Mouse (Mus musculus) monocyte, adult 5-6 weeks (primary cell): ENCODE results near the gene Grin2b. TPM values are rescaled to one million over a fixed set of nuclear protein-coding genes. Genes with fewer than 3 reads are reported as not detected.

Source experiments
- ATAC-seq: fragments of 153-309, 156-312 bp; replicated peaks from 2 replicates; pipeline ENCODE4 v1.8.0; 2017; ENCODE audit warnings: mild to moderate bottlenecking; ENCODE audit not compliant: low TSS enrichment, insufficient number of reproducible peaks, severe bottlenecking, poor library complexity, low FRiP score
- total RNA-seq: library from RNA; stranded (forward); fragments of 200-1000, 200-491, 200-594 nt; gene quantifications from 3 replicates; pipeline ENCODE4 v1.2.3, GENCODE M21; 2017

Gene Grin2b
- total RNA-seq, 1 experiment from 2014 or later = 0.10 TPM

DNA sequence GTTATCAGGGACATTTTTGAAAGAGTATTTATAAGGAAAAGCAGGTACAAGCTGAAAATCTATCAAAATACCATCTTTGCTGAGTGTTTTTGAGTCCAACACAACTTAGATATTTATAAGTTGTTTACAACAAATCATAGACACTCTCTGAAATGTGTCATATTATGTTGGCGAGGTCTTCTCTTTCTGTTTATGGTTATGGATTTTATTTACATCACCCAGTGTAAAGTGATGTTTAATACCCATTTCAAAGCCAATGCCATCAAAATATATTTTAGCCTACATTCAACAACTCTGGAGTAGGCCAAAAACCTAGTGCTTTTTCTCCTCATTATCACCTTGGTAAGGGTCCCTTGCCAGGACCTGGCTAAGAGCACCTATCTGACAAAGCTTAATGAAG lies 154.3 kb downstream of the Grin2b start:
- ATAC-seq = no peak

DNA sequence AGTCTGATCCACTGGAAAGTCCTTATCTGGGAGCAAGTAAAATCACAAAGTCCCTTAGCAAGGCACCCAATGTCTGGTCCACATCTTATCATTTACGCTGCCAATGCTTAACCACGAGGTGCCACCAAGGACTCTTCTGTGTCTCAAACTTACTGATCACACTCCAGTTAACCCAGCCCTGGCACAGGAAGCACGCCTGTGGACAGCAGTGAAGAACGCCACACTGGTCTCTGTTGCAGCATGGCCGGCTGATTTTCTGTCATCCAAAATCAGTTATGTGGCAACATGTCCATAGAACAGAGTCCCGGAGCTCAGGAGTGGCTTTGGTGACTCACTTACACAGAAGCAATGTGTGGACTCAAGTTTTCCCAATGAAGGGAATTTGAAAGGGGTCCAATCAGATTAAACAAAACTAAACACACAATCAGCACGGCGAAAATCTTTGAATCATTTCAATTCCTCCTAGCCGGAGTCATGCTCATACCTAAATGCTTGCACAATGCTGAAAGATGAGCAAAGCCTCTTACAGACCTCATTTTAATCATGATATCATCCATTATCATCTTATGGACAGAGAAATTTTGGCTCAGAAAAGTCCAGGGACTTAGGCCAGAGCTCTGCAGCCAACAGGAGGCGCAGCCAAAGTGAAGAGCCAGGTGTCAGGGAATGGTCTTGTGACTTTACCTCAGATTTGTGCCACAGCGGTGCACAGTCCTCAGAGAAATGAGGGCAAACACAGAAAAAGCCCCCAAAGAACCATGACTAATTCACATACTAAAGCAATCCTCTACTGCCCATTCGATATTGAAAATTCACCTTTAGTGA lies 159.5 kb downstream of the Grin2b start:
- no peak for ATAC-seq

DNA sequence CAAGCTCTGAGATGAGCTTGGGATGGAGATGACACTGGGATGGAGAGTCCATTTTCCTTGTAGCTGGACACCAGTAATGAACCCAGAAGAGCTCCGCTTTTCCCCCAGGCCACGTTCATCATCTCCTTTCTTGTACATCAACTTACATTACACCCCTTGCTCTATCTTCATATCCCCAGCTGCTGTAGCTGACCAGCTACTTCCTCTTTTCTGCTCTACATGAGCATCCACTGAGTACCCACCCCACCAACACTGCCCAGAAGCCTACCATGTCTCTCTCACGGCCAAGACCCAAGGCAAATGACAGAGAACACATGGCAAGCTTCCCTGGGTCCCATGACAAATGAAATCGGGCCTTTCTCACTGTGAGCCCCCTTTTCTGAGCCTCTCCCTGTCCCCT lies 161.8 kb downstream of the Grin2b start:
- no peak for ATAC-seq

DNA sequence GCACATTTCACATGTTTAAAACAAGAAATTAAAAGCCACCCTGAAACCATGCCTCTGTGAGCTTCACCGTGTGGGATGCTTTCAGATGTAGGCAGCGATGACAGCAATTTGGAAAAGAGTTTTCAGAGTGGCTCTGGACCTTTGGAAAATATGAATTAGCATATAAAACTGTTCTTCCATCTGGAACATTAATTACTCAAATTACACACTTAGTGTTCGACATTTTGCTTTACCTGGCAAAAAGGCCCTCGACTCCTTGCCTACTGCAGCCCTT lies 162.3 kb downstream of the Grin2b start:
- no peak for ATAC-seq

DNA sequence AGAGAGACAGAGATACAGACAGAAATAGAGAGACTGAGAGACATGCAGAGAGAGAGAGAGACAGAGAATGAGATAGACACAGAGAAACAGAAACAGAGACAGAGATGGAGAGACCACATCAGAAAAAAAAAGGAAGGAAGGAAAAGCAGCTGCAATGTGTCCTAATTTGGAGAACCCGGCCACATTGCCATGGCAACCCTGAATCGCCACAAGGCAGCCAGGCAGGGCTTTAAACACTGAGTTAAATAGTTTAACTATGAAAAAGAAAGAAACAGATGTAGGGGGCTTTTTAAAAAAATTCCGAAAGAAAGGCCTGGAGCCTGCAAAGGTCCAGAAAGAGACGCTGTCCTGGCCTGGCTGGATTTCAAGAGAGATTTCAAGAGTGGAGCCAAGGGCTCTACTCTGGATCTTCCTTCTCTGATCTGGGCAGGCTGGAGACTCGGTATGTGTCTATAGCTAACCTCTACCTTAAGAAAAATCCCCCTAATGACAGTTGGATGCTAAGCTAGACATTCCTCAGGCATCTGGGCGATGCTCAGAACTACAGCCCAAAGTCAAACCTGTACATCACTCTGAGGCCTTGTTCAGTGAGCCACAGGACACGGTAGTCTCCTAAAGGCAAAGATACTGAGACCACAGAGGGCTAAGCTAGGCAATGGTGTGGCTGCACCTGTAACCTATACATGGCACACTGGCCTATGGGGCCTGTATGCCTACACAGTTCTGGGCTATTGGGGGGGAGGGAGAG lies 162.8 kb downstream of the Grin2b start:
- no peak for ATAC-seq

DNA sequence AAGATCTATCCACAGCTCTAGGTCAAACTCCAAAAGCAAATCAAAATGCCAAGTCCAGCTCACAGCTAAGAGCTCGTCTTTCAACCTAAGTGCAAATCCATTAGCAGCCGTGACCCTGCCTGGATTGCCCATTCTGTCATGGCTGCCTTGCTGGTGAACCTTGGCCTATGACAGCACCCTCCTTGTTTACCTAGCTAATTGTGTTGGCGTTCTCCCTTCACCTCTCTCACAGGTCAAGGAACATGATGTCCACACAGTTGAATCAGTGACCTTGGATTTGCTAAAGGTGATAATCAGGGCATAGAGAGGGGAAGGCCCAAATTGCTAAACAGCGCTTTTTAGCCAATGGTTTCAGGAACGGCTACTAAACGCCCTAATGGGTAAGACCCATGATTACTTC lies 165.2 kb downstream of the Grin2b start:
- no peak for ATAC-seq

DNA sequence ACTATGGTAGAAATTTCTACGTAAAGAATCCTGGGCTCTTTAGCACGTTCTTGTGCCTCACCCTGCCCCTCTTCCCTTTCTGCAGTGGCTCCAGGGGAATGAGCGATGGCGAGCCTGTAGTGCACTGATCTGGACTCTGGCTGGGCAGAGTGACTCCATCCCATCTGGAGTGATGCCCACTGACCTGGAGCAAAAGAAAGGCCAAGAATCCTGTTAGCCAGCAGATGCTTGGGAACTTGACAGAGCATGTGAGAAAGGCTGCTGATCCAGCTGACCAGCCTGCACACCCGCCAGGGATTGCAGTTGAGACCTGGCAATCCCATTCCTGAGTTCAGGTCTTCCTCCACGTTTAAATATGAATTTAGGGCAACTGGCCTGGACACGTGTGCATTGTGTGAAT lies 178.6 kb downstream of the Grin2b start:
- ATAC-seq = no peak

DNA sequence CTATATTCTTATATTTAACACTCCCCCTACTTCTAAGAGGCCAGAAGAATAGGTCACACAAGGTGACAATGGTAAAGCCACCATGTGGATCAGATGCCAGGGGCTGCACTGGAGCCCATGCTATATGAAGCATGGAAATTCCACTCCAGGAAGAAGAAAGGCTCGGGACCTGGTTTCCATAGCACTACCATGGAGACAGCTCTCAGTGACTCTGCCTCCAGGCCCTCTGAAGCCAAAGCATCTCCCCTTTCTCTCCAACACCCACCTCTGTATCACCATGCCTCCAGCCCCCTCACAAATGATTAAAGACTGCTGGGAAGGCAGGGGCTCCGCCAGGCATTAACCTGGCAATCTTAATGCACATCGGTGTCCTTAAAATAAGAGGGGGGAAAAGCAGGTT lies 179.4 kb downstream of the Grin2b start:
- ATAC-seq = no peak

DNA sequence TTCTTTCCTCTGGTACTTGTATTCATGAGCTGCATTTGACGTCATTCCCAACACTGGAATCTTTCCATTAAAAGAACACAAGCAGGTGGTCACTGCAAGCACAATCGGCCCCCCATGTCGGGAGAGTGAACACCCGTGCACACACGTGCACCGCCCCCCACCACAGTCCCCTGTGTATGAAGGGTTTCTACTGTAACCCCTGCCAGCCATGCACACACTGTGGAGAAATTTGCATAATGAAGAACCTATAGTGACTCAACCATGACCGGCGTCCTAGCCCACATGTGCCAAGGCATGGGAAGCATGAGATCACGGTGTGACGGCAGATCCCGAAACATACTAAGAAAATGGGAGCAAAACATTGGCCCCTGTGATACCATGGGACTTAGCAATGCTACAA lies 179.9 kb downstream of the Grin2b start:
- ATAC-seq = no peak

DNA sequence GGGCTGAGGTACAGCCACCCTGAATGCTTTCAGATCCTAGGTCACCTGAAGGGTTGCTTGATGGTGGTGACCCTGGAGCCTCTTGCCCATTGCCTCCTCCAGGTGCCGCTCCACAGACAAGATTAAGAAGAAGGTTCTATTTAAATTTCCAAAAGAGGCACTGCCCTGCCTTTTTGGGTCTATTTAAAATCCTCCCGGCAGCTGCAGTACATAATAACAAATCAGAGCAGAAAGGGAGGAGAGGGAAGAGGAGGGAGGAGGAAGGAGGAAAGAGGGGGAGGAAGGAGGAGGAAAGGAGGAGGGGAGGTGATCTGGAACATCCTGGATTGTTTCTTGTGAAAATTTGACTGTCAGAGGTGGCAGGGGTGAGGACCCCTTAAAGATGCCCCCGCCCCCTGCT lies 197.2 kb downstream of the Grin2b start:
- ATAC-seq = no peak

DNA sequence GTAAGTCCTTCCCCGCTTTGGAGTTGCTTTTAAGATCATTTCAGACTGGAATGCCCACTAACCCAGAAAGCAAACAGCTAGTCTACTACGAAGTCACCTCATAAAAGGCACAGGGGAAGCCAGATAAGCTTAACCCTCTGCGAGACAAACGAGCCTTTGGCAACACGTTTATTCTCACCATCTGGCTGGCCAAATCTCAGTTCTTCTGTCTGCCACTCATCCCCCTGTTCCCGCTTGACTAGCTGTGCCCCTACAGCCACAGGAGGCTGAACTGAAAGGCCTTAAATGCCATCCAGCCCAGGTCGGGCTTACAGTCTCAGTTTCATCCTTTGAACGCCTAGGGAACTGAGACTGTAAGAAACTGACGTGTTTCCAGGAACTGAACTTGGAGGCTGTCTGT lies 200.8 kb downstream of the Grin2b start:
- no peak for ATAC-seq

DNA sequence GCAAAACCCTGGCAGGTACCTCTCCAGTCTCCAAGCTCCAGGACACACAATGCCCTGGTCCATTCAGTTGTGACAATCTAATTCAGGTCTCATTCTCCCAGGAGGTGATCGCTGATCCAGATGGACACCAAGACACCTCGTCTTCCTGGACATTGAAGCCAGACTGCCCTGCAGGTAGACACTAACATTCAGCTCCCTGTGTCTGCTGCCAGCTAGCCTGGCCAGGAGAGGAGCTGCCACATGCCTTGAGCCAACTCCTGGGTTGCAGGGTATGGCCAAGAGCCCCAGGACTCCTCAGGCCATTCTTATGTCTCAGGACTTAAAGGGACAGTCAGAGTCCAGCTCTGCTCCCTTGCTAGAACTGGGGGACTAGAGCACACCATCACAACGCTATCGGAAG lies 201.8 kb downstream of the Grin2b start:
- no peak for ATAC-seq

DNA sequence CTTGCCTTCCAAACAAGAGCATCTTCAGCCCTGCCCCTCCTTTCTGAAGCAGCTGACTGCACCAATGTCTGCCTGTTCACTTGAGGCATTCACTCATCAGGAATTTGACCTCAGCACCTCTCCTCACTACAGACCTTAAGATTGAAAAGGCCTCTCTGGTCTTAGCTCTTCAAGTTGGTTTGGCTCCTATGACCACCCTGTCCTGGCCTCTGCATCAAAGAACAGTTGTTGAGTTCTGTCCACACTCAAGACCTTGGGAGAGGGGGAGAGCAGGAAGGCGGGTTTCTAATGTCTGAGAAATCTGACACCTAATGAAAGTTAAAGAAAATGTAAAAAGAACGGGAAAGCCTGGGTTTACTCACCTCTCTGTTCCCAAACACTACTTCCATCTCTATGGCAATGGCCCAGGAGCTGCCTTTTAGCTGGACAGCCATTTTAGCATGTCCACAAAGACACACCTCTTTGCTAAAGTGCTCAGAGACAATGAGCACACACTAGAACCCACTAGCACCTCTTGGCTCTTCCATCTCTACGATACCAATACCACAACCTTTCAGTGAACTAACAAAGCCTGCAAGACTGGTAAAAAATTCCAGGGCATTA lies 202.5 kb downstream of the Grin2b start:
- no peak for ATAC-seq

DNA sequence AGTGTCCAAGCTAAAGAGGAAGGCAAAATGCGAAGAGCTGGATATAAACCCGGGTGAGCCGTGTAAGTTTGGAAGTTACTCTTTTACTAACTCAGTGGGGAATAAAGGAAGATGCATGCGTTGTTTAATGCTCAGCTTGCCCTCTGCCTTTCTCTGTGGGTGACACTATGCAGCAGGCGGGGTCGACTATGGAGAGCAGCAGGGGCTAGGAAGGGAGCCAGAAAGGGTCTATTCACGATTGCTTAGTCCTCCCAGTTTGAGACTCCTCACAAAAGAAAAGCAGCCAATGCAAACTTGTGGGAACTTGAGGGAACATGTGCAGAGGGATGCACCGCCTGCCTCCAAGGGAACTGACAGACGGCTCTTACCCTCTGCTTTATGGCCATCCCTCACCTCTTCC lies 211.5 kb downstream of the Grin2b start:
- ATAC-seq = no peak

DNA sequence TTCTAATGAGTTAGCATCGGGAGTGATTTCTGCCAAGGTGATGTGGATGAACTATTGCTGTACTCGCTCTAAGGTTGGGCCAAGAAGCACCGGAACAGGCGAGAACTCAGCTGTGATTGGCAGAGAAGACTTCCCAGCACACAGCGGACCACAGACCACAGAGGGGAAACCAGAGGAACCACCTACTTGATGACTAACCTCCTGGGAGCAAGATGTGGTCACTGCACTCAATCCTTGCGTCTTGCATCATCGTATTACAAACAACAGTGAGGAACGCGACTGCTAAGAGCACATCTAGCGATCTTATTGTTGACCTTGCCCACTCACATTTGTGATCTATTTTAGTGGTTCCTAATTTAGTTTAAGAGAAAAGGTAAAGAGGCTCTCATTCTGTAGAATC lies 213.7 kb downstream of the Grin2b start:
- ATAC-seq = no peak

DNA sequence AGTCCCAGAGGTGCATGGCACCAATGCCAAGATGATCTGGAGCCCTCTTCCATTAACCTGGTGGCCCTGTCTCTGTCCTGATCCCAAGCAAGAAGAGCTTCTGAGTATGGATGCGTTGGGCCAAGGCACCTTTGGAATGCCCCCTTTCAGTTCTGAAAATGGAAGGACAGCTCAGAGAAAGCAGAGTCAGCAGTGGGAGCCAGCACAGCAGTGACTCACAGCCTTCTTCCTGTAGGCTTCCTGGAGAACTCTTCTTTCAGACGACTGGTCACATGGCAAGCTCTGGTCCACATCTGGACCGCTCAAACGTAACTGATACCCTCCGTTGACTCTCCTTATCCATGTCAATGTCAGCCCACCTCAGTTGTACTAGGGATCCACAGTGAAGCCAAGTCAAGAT lies 221.6 kb downstream of the Grin2b start:
- ATAC-seq = no peak

DNA sequence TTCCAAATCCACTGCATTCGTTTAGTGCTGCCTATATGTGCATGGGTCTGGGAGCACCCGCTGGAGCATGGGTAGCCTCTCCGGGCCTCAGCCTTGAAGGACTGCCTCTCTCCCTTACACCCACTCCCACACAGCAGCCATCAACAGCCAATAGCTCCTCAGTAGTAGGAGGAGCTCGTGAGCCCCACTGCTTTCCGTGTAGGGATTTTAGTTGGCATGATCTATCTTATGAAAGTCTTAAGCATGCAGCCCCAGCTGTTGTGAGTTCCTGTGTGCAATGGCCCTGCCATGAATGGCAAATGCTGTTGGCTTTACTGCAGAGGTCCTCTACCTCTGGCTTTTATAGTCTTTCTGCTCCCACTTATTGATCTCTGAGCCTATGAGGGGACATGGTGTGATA lies 227.8 kb downstream of the Grin2b start:
- no peak for ATAC-seq

DNA sequence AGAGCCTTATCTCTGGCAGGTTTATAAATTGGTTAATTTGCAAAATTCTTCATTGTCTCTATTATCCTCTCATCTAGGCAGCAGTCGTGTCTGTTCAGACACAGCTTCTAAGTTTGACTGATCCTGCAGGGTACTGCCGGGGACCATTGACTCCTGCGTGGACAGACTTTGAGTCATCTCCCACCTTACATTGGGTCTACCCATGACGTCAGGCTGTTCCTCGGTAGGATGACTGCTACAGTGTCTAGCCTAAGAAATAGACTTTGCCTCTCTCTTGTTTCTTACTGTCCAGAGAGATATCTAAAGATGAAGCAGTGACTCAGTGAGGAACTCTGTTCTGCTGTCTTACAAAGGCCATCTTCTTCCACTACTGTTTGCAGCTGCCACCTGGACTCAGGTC lies 229.0 kb downstream of the Grin2b start:
- ATAC-seq = no peak

DNA sequence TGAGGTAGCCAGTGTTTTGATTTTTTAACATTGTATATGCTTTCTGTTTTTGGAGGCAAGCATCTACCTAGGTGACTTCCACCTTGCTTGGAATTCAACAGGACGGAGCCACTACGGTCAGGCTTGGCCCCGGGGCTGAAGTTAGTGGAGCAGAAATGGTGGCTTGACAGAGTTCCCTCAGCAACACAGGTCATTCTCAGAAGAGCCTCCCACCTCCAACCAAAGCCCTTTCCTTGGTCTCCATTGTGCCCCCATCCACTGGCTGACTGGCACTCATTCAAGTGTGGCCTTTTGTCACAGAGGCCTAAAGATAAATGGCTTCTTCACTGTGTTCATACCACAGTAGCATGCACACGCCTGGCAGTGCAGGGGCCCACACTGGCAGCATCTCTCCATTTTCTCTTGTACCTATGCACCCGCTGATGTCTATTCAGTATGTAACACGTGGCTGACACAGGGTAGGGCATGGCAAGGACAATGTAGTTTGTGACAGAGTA lies 230.1 kb downstream of the Grin2b start:
- no peak for ATAC-seq

DNA sequence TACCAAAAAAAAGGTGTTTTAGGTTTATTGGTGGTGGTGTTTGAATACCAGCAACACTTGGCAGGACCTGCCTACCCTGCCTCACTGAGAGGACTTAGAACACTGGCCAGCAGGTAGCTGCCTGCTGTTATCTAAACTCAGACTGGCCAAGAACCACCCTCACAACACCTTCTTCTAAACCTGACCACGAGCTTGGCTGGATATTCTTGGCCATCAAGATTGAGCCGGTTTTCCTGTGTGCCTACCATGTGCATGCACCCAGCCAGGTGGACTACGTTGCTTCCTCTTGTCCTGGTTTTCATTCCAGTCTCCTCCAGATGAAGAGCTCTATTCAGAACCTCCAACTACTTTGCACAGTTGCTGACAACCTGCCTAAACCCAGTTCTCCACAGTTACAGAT lies 240.4 kb downstream of the Grin2b start:
- no peak for ATAC-seq
